30 mouse cellular contexts compared by ENCODE assay signal in genomic region chr19:29952538-29952937, GRCm38 (mm10). TPM values are rescaled to one million over a fixed set of nuclear protein-coding genes. Genes with fewer than 3 reads are reported as not detected.
A peak's percentile ranks its signal among the peaks of the same experiment; 100 is the strongest.
DNase-seq lines count a peak whose midpoint lies in the region; TF ChIP-seq lines count a peak whose summit lies in the region.
"Had no signal": no experiment of that assay in that cellular context is flagged by ENCODE, and none has a peak within 500 bp of the region (broad histone marks: within the 10 kb centered on the region; RNA-seq: fewer than 3 reads in every experiment).

No protein-coding gene starts in this region.

- no peaks in the 10 kb centered on the region for H3K36me3 ChIP-seq in heart, embryonic 10.5 days
- no peaks in the 10 kb centered on the region for H3K36me3 ChIP-seq in ES-E14 (ENCODE audit: control insufficient read depth, insufficient read depth, low read length, poor library complexity, severe bottlenecking)
- H3K36me3 ChIP-seq: embryonic facial prominence, embryonic 13.5 days; embryonic facial prominence, embryonic 15.5 days; forebrain, embryonic 10.5 days; forebrain, embryonic 12.5 days had no signal

- DNase-seq in heart, embryonic 10.5 days (ENCODE audit: low spot score), result peak; percentile 55
- no peak for DNase-seq in heart, postnatal 4 days
- no peak for DNase-seq in ES-E14 (ENCODE audit: low read depth, low spot score)
- no peak for DNase-seq in right cerebral cortex, adult 2 months (ENCODE audit: low spot score in 2 of 2)
- DNase-seq in adrenal gland, postnatal 36 days, result no peak
- DNase-seq: adrenal gland, adult 8-10 months; adrenal gland, postnatal 14 days; cerebellum, adult 11 months; cerebellum, adult 18-20 months; cerebellum, adult 8-10 months; cerebellum, adult 9-11 months; cerebellum, postnatal 14 days; cerebellum, postnatal 36 days; embryo, embryonic 11 days had no signal

- H3K4me1 ChIP-seq in heart, embryonic 10.5 days, result peaks cover 3% of the 10 kb centered on the region; the same call in 1 of the 2 replicates
- peaks cover 0 to 2% of the 10 kb centered on the region in 2 experiments; a peak in 1 of 4 replicates for H3K4me1 ChIP-seq in ES-E14 (ENCODE audit: control insufficient read depth in 2 of 2, insufficient read depth in 2 of 2, low read length in 2 of 2, poor library complexity in 1 of 2)
- H3K4me1 ChIP-seq: embryonic facial prominence, embryonic 15.5 days had no signal

- no peaks in the 10 kb centered on the region for H3K9me3 ChIP-seq in heart, embryonic 10.5 days
- H3K9me3 ChIP-seq in ES-E14 (ENCODE audit: control insufficient read depth, insufficient read depth, low read depth, low read length), result no peaks in the 10 kb centered on the region
- H3K9me3 ChIP-seq: embryonic facial prominence, embryonic 13.5 days; embryonic facial prominence, embryonic 15.5 days; forebrain, embryonic 10.5 days; forebrain, embryonic 12.5 days had no signal

- no peaks in the 10 kb centered on the region for H3K27me3 ChIP-seq in heart, embryonic 10.5 days (ENCODE audit: insufficient read depth, poor library complexity, severe bottlenecking)
- H3K27me3 ChIP-seq: embryonic facial prominence, embryonic 15.5 days; forebrain, embryonic 12.5 days; Patski had no signal

- WGBS in heart, embryonic 10.5 days, result 78% methylated on average over 5 of the region's 5 CpGs

- H3K27ac ChIP-seq in heart, embryonic 10.5 days, result no peak overlapping the region
- H3K27ac ChIP-seq in ES-E14 (ENCODE audit: insufficient read depth, low read depth, low read length, poor library complexity, severe bottlenecking), result no peak overlapping the region
- H3K27ac ChIP-seq: embryonic facial prominence, embryonic 13.5 days; embryonic facial prominence, embryonic 15.5 days; forebrain, embryonic 10.5 days; forebrain, embryonic 12.5 days had no signal

- in situ Hi-C loops in ES-E14 (cut with MboI; ENCODE audit: low sequenced_read_pairs in 2 of 2, unreplicated experiment in 2 of 2), result no loop called here

- no peak overlapping the region for H3K9ac ChIP-seq in ES-E14 (ENCODE audit: insufficient read depth, low read depth, low read length, poor library complexity, severe bottlenecking)
- H3K9ac ChIP-seq: embryonic facial prominence, embryonic 13.5 days; embryonic facial prominence, embryonic 15.5 days; forebrain, embryonic 12.5 days had no signal

- H3K4me3 ChIP-seq in heart, embryonic 10.5 days, result no peak overlapping the region
- H3K4me3 ChIP-seq in ES-E14 (ENCODE audit: insufficient read depth in 1 of 2, low read depth in 1 of 2, low read length in 2 of 2, poor library complexity in 1 of 2, severe bottlenecking in 1 of 2), result no peak overlapping the region
- H3K4me3 ChIP-seq: embryonic facial prominence, embryonic 13.5 days; embryonic facial prominence, embryonic 15.5 days; erythroblast, embryonic 14.5 days; forebrain, embryonic 10.5 days; forebrain, embryonic 12.5 days had no signal

TF ChIP-seq in ES-E14, 5 proteins besides CTCF, POLR2A, EP300 and RAD21:
- TF ChIP-seq ZNF384 (IDR thresholded peaks at IDR 0.05; ENCODE audit: low read depth, low read length) (no peak), MAFK (IDR thresholded peaks at IDR 0.05; ENCODE audit: insufficient read depth, low read depth, low read length) (0 out of 2 replicates have a peak, but pooled peaks have one; percentile 42)

RNA-seq across cellular contexts. Expression of gene Il33, which starts 27.6 kb away (rescaled TPM):
- 1.1 and 1.7 TPM in 2 replicates for polyA plus RNA-seq in heart, embryonic 10.5 days (2016; fragmentation: Nextera tagmentation; extraction: Ambion mirVana)
- 1 to 10 TPM; 2.5 to 3.4 TPM for total RNA-seq in heart, postnatal 4 days (2021)
- 0.53 and 1.6 TPM in 2 replicates for total RNA-seq in ES-E14 (2012; rRNA removed)
- 10 to 100 TPM; 16.0 to 19.8 TPM for total RNA-seq in adrenal gland, postnatal 36 days (2021)
- total RNA-seq: common myeloid progenitor, adult 5-6 weeks had no signal
- polyA plus RNA-seq: activated CD4-positive, CD25-positive, alpha-beta regulatory T cell, adult 4 months; erythroblast, embryonic 14.5 days had no signal

RNA-seq across cellular contexts. Expression of gene Trpd52l3, which starts 51.1 kb away (rescaled TPM):
- not detected in 2 replicates for polyA plus RNA-seq in heart, embryonic 10.5 days (2016; fragmentation: Nextera tagmentation; extraction: Ambion mirVana)
- total RNA-seq in heart, postnatal 4 days (2021), result not detected
- total RNA-seq in ES-E14 (2012; rRNA removed), result 0.13 TPM in 1 of 2 replicates, not detected in the other
- not detected for total RNA-seq in adrenal gland, postnatal 36 days (2021)
- total RNA-seq: adrenal gland, adult 18-20 months; adrenal gland, adult 8-10 months; adrenal gland, postnatal 14 days; adrenal gland, postnatal 4 days; common myeloid progenitor, adult 5-6 weeks had no signal
- polyA plus RNA-seq: activated CD4-positive, CD25-positive, alpha-beta regulatory T cell, adult 4 months; brain, embryonic 14.5 days; C2C12; embryonic facial prominence, embryonic 11.5 days; embryonic facial prominence, embryonic 13.5 days; embryonic facial prominence, embryonic 15.5 days; erythroblast, embryonic 14.5 days; forebrain, embryonic 10.5 days; forebrain, embryonic 12.5 days; forebrain, embryonic 14.5 days; forebrain, embryonic 16.5 days; frontal cortex, adult 2 months; Patski had no signal
